Mouse (Mus musculus) gastrocnemius, postnatal 4 days (tissue): ENCODE measurements around the gene Pradc1. TPM values are rescaled to one million over a fixed set of nuclear protein-coding genes. Genes with fewer than 3 reads are reported as not detected.
A peak's percentile ranks its signal among the peaks of the same experiment; 100 is the strongest.
"Not testable (repeated sequence)": the region's sequence is repeated elsewhere in the genome, so short reads cannot be mapped to it uniquely, and the experiment has no call there.

Experiments
- DNase-seq, 2 experiments: peaks; one replicate each; pipeline ENCODE4 v3.0.0; 2021 to 2022; ENCODE audit warnings: low spot score in 2 of 2, mixed read lengths in 2 of 2
- total RNA-seq, 2 experiments: library from RNA; stranded (reverse); gene quantifications; 2 replicates each; pipeline ENCODE4 v1.2.3; 2021

Pradc1 gene
- total RNA-seq, 2 experiments from 2014 or later: 27.6 to 28.1 TPM

DNA sequence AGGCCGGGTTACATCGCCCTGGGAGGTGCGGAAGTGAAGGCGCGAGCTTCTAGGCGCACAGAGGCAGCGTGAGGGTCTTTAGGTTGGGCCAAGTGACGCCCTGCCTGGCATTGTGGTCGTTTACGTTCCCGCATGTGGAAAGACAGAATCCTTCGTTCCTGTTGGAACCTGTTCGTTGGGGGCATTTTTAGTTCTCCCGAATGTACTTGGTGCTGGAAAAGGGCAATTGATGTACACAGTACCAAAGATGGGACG, 568 bp upstream of the Pradc1 start:
- no peak for DNase-seq

DNA sequence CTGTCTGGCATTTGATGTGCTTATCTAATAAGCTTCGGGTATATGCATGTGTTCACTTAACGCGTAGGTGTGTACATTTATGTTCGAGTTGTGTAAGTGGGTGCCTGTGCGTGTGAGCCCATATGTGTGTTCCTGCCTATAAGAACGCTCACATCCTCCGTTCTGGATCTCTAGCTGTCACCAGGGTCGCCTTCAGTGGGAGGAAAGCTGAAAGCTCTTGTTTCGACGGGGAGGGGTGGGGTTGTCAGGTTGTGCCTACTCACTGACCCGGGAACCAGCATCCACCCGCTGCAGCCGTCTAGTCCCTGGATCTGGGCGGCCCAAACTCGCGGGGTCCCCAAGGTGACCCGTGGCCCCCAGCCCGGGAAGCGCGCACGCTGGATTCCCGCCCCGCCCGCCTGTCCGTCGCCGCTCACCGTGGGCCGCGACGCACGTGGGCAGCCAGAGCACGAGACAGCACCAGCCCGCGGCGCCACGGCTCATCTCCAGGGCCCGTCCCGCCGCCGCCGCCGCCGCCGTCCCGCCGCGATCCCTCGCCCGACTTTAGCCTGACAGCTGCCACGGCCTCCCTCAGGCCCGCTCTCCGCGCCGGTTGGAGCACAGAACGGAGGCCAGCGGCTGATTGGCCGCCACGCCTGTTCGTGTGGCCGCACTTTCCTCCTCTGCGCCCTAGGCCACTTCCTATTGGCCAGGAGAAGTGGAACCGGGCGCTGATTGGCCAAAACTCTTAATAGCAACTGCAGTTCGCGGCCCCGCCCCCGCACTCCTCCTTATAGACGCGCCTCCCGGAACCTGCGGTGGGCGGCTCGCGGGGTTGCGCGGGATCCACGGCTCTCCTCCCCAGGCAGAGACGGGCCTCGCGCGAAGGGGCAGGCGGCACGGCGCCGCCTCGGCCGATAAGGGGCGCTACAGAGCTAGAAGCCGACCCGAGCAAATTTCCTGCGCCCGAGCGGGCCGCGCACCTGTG, 790 bp downstream of the Pradc1 start, which contains the start of gene Cct7:
Cct7 (plus strand) TSS at position 818 of the 967 bp plus-strand sequence.
- peak; percentile 97 to 100 for DNase-seq

- DNase-seq: not testable (repeated sequence)
Observed at GRCm38 (mm10) chr6:85450140-85450539, 1.6 kb downstream of the Pradc1 start.

DNA sequence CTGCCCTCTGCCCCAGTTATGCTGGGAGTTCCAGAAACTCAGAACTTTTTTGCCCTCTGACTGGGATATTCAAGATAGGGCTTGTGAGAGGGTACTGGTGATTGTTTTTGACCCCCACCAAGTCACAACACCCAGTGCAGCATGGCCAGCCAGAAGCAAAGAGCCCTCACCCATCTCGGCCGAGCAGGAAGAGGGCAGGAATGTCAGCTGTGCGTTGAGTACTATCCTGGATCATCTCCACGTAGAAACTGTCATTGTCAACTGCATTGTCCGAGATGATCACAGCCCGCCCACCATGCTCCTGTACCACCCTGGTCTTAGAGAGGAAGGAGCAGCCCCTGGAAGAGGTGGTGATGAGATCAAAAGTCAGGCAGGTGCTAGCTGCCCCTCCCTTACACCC, 4.4 kb downstream of the Pradc1 start:
- DNase-seq: no peak

DNA sequence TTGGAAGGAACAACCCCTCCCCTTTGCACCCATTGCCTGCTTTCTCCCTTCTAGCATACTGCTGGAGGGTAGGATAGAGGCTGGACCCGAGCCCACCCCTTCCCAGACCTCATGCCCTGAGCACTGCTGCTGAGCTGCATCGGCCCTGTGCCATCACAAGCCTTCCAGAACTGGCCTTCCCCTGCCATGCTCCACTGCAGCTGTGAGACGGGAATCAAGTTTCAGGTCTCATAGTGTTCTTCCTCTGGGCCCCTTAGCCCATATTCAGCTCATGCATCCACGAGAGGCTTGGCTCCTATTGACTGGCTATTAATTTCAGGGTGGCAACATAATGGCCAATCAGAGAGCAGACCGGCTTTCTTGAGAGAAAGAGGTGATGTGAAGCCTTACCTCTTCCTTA, 6.5 kb downstream of the Pradc1 start:
- DNase-seq: no peak

DNA sequence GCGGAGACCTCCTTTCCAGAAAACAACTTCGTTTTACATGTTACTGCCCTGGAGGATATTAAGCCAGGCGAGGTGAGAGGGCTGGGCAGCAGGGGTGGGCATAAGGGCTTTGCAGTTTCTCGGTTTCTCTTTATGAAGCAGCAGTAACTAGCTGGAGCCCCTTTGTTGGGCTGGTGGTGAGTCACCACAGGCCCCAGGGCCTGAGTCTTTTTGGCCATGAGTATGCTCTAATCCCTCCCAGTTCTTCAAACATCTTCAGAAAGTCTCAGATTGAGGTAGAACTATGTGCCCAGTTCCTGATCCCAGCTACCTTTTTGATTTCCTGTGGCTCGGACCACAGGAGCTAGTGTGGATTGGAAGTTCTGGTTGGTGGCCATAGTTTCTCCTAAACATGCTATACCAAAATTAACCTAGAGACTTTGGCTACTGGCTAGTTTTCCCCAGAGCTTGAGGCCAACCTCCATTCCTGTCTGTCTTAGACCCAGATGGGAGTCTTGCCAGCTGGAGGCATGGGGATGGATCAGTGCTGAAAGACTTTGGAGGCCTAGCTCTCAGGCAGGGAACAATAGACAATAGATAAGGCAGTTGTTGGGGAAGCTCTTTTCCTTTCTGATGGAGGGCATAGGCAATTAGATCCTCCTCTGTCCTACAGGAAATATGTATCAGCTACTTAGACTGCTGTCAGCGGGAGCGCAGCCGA, 7.4 kb downstream of the Pradc1 start:
- DNase-seq: no peak

DNA sequence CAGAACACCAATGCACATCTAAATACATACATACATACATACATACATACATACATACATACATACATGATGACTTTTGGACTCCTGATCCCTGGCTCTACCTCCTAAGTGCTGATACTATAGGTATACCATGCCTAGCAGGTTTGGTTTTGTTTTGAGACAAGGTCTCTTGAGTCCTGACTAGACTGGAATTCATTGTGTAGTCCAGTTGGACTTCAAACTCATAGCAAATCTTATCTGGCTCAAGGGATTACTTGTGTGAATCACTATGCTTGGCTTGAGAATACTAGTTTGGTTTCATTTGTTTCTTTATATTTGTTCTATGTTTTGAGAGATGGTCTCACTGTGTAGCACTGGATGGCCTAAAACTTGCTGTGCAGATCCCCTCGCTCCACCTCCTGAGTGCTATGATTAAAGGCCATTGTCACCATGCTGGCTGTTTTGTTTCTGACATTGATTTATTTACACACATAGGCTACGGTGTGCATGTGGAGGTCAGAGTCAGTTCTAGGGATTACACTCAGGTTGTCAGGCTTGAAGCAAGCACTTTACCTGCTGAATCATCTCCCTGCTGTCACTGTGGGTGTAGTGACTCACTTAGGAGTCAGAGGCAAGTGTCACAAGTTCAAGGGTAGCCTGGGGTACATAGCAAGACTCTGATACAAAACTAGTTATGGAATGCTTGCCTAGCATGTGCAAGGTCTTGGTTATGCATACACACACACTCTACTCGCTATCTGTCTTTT, 8.1 kb downstream of the Pradc1 start:
- no peak for DNase-seq

DNA sequence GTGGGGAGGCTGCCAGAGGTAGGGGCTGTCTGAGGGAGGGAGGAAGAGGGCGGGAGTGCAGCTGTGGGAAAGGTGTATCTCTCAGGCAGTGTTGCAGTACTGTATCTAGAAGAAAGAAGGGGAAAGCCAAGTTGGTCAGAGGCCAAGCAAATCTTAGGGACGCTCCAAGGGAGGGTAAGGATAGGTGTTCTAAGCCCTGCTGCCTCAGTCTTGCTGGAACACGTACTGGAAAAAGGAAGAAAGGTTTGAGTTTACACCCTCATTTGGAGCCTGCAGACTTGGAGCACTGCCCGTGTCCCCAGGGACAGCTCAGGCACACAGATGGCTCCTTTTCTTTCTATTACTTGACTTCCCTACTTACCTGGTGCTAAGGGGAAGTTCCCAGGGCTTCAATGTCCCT, 10.6 kb downstream of the Pradc1 start:
- DNase-seq: no peak

- DNase-seq: no peak
Observed at GRCm38 (mm10) chr6:85436631-85437030, 15.1 kb downstream of the Pradc1 start.

GRCm38 (mm10) chr6:85436204-85436603, 15.6 kb downstream of the Pradc1 start:
- no peak for DNase-seq

DNA sequence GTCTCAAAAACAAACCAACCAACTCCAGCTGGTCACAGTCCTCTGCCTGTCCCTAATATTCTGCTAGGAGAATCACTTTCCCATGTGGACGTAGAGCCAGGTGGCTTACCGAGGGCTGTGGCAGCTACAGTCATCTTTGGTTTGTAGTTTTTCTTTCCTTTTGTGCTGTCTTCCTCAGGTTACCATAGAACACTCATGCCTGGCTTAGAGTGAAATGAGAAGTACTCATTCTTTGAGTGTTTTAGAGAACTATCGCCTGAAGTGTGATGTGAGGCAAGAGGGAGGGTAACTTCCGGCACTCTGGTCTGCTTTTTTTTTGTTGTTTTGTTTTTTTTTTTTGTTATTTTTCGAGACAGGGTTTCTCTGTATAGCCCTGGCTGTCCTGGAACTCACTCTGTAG, 17.9 kb downstream of the Pradc1 start:
- DNase-seq: no peak

GRCm38 (mm10) chr6:85431842-85432431, 19.8 kb downstream of the Pradc1 start, which contains the start of gene Smyd5:
Gene Smyd5 (plus strand): TSS chr6:85431989.
- DNase-seq: peak; percentile 76 to 87

GRCm38 (mm10) chr6:85431274-85431841, 20.4 kb downstream of the Pradc1 start:
- no peak for DNase-seq

GRCm38 (mm10) chr6:85423836-85424379, 27.9 kb downstream of the Pradc1 start, which contains the start of gene Noto:
Gene Noto (plus strand): TSS chr6:85423886.
- no peak for DNase-seq

DNA sequence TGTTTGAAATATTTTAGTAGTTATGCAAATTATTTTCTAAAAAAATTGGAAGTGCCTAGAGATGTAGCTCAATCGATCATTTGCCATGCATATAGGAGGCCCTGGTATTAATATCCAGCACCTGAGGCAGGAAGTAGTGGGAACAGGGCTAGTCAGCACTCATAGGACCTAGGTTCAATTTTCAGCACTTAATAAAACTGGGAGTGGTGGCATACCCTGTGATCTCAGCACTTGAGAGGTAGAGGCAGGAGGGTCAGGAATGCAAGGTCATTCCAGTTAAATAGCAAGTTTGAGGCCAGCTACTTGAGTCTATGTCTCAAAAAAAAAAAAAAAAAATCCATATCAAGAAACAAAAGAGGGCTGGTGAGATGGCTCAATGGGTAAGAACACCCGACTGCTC, 32.6 kb downstream of the Pradc1 start:
- no peak for DNase-seq

GRCm38 (mm10) chr6:85415829-85416228, 35.9 kb downstream of the Pradc1 start:
- DNase-seq: no peak

GRCm38 (mm10) chr6:85410771-85411273, 40.9 kb downstream of the Pradc1 start:
- peak; percentile 29 to 59 for DNase-seq

GRCm38 (mm10) chr6:85409003-85409402, 42.8 kb downstream of the Pradc1 start:
- DNase-seq: no peak

DNA sequence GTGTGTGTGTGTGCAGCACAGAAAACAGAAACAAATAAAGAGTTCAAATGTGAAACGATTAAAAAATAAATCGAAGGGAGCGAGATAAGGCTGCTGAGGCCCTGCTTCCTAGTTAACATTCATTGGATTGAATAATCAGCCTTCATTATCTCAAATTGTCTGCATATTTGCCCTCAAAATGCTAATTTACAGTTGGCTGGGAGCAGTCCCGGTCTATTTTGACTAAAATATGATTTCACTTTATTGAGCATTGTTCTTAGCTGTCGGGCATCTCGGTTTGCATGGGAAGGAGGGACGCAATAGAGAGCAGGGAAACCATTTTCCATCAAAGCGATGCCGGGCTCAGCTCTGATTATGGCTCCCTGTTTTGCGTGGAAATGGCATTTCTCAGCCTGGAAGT, 48.7 kb downstream of the Pradc1 start:
- no peak for DNase-seq

- no peak for DNase-seq
Observed at GRCm38 (mm10) chr6:85402613-85403012, 49.2 kb downstream of the Pradc1 start.
